Mouse (Mus musculus): ENCODE results near the gene Slc5a4b. TPM values are rescaled to one million over a fixed set of nuclear protein-coding genes. Genes with fewer than 3 reads are reported as not detected.

The Slc5a4b gene
- polyA plus RNA-seq, 1 experiment from 2014 or later: not detected

Small RNAs within 50 kb of the gene (microRNA-seq; reads per million reads assigned to microRNA genes)
- gene Mir6409: not detected

Other genes starting within 250 kb of the Slc5a4b start
- gene Derl3, start 217.5 kb downstream of the Slc5a4b start, polyA plus RNA-seq (2014; fragmentation: Nextera tagmentation; extraction: Ambion mirVana): 2.2 and 2.6 TPM in 2 replicates
- 189 and 192 TPM in 2 replicates for gene Smarcb1, start 189.3 kb downstream of the Slc5a4b start, polyA plus RNA-seq (2014; fragmentation: Nextera tagmentation; extraction: Ambion mirVana)
- 82.3 and 123 TPM in 2 replicates for gene Chchd10, start 177.8 kb downstream of the Slc5a4b start, polyA plus RNA-seq (2014; fragmentation: Nextera tagmentation; extraction: Ambion mirVana)
- 40.9 and 56.8 TPM in 2 replicates for gene Mmp11, start 174.5 kb downstream of the Slc5a4b start, polyA plus RNA-seq (2014; fragmentation: Nextera tagmentation; extraction: Ambion mirVana)
- not detected in 2 replicates for gene Gm867, start 170.3 kb downstream of the Slc5a4b start, polyA plus RNA-seq (2014; fragmentation: Nextera tagmentation; extraction: Ambion mirVana)
- gene Vpreb3, start 167.9 kb downstream of the Slc5a4b start, polyA plus RNA-seq (2014; fragmentation: Nextera tagmentation; extraction: Ambion mirVana): 0.73 TPM in 1 of 2 replicates, not detected in the other
- not detected in 2 replicates for gene Gm5134, start 156.4 kb downstream of the Slc5a4b start, polyA plus RNA-seq (2014; fragmentation: Nextera tagmentation; extraction: Ambion mirVana)
- 25.2 and 26.7 TPM in 2 replicates for gene Zfp280b, start 78.3 kb downstream of the Slc5a4b start, polyA plus RNA-seq (2014; fragmentation: Nextera tagmentation; extraction: Ambion mirVana)
- gene Slc5a4a, start 36.5 kb upstream of the Slc5a4b start, polyA plus RNA-seq (2014; fragmentation: Nextera tagmentation; extraction: Ambion mirVana): 0.16 TPM in 1 of 2 replicates, not detected in the other
- gene Prmt2, start 126.9 kb upstream of the Slc5a4b start, polyA plus RNA-seq (2014; fragmentation: Nextera tagmentation; extraction: Ambion mirVana): 53.6 and 61.8 TPM in 2 replicates
- gene S100b, start 142.9 kb upstream of the Slc5a4b start, polyA plus RNA-seq (2014; fragmentation: Nextera tagmentation; extraction: Ambion mirVana): 1.2 and 1.4 TPM in 2 replicates
- gene Dip2a, start 234.3 kb upstream of the Slc5a4b start, polyA plus RNA-seq (2014; fragmentation: Nextera tagmentation; extraction: Ambion mirVana): 5.7 and 6.6 TPM in 2 replicates

All from intestine, embryonic 14.5 days (tissue).